Mouse (Mus musculus) liver, adult 2 months (tissue): ENCODE measurements around the gene Ptprq.

Experiments
- CTCF ChIP-seq: fragments of 200-500 bp; IDR thresholded peaks from 2 replicates; pipeline ENCODE4 v1.5.1; 2011; ENCODE audit warnings: low read depth, low read length, control low read depth
- POLR2A ChIP-seq: fragments of 200-500 bp; IDR thresholded peaks from 2 replicates; pipeline ENCODE4 v1.6.1; 2011; ENCODE audit warnings: low read length, control low read depth; ENCODE audit not compliant: insufficient read depth; ENCODE audit errors: extremely low read depth

DNA sequence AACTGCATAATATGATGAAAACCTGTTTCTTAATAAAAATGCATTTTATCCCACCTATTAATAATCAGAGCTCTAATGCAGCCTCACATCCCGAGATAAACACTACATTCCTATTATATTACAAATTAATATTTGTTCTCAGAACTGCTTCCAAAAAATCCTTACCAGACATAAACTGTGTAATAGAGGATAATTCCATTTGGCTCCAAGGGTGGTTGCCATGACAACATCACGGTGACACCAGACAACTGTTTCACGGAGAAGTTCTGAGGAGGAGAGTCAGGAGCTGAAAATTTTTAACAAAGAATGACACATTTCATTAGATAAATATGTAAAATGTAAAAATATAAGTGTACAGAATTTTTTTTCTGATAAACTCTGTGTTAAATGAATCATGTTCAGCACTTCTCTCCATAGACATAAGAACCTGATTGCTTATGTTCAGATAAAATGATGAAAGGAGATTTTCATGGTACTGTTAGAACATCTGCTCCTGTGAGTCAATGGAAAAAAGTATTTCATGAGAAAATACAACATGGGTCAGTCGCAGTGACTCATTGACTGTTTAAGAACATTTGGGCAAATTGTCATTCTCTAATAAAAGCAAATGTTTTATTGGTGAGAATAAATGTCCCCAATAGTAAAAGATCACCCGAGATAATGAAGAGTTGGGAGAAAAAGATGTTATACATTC lies 57.3 kb downstream of the Ptprq start:
- TF ChIP-seq CTCF (no peak), POLR2A (no peak)
